Mouse (Mus musculus) embryo, embryonic 11.5 days (tissue): ENCODE results near the gene Lrrc25.

Experiments used
- DNase-seq: peaks from one replicate; pipeline ENCODE4 v3.0.0-alpha.2; 2012; ENCODE audit warnings: low read depth, low spot score

Gene Lrrc25

DNA sequence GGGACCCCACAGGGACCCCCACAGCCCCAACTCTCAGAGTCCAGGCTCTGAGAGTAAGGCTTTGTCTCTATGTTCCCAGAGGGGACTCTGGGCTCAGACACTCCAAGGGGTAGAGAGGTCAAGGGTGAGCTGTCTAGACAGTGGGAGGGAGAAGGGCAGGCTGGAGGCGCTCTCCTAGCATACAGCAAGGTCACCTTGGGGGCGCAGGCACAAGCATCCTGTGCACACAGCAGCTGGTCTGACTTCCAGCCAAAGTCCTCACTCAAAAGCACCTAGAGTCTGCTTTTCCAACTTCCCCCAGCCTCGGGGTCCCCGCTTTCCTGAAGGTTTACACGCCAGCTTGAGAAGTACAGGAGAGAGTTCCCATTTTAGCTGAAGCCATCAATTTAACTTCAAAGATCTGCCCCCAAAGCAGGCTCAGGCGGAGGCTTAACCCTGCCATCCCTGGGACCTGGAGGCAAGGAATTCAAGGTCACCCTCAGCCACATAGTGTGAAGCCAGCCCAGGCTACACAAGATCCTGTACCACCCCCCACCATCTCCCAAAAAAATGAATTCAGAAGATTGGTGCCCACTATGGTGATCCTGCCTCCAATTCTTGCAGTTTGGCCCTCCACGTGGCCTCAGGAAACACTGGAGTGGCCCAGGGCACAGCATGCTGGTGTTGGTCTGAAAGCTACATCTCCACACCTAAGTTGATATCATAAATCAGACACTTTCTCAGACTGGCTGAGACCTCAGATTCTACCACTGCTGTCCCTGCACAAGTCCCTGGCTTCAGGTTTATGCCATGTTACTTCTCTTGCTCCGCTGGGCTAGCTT lies 31.6 kb downstream of the Lrrc25 start:
- no peak for DNase-seq

DNA sequence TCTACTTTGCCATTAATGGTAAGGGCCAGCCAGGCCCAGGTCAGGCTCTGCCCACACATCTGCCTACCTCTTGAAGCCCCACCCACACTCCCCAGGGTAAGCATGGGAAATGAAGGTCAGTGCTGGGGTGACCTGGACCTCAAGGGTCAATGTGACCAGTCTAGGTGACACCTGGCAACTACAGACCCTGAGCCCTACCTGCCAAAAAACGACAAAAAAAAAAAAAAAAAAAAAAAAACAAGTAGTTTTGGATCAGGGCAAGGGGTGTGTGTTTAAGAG lies 32.1 kb downstream of the Lrrc25 start:
- no peak for DNase-seq

DNA sequence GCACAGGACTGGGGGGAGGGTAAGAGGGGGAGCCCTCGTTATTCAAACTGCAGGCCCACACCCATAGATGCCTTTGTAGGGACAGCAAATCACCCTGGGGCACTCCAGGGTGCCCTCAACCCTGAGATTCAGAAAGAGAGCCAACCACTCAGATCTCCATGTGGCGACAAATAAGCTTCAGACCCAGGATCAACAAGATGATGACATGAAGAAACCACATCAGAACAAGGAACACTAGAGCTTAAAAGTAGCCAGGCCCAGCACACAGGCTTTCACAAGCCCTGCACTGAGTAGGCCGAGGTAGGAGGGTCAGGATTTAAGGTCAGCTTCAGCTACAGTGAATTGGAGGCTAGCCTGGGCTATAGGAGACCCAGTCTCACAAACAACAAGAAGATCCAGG lies 33.0 kb downstream of the Lrrc25 start:
- no peak for DNase-seq

DNA sequence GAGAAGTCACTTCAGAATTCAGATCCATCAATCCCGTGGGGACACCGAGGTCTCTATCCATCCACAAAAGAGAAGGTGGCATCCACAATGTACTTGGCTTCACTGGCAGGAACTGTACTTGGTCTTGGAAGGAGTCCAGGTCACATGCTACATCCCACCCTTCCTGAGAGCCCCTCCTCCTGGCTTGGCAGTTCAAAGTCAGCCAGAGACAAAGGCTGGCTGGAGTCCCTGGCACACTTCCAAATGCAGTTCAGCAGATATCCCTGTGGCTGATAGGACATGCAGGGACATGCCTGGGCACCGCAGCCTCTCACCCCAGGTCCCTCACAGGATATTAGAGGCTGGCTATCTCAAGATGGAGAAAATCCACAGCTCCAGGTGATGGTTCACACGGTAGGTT lies 33.4 kb downstream of the Lrrc25 start:
- no peak for DNase-seq

DNA sequence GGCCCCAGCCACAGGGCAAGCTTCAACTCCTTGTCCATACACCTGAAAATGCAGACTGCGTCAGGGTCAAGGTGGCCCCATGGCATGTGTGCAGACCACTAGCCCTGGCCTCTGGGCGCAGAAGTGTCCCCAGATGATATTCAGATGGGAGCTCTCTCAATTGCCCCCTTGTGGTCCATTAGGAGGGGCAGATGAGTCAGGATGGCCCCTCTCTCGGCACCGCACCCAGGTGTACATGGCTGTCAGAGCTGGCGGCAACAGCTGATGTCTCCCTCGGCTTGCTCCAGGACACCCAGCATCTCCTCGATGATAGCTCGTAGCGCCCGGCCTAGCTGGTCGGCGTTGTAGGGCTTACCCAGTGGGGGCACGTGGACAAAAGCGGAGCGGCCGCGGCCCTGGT lies 34.4 kb downstream of the Lrrc25 start:
- no peak for DNase-seq

DNA sequence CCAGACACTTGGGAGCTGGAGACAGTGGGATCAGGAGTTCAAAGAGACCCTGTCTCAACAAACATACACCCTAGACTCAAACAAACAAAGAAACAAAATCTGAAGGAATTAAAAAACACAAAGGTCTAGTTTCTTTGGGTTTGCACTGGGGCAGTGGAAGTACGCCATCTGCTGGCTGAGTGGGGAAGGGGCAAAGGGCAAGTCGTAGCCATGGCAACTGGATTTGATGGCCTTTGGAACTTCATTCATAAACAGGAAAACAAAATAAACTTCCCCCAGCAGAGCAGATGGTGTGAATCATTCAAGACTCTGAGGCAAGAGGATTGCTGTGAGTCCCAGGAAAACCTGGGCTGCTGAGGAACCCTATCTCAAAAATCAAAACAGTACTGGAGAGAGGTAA lies 37.3 kb downstream of the Lrrc25 start:
- DNase-seq: no peak

DNA sequence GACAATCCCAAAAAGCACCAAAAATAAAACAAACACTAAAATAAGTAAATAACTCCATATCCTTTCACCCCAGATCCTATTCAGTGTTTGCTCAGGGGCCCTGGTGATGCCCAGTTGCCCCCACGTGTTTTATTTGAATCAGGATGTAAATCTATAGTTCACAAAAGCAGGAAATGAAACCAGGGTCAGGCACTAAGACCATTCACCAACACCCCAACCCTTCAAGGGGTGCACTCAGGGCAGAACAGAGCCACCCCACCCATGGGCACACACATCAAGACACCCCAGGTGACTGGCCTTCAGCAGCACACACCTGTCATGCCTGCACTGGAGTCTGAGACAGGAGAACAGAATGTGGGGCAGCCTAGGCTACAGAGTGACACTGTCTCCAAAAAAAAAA lies 38.2 kb downstream of the Lrrc25 start:
- no peak for DNase-seq

DNA sequence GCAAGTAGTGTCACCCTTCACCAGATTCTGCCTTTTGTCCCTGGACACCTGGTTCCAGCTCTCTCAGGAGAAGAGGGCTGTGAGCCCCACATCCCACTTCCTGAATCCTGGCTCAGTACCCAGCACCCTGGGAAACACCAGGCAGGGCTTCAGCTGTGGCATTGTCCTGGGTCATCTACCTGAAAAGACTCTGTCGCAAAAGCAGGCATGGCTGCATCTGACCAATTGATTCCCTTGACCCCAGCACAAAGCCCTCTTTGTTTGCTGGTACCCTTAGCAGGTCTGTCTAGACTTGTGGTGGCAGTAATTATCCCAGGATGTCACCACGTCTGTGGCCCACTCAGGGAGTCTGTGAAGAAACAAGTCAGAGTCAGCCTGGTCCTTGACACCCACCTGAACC lies 39.5 kb downstream of the Lrrc25 start:
- DNase-seq: no peak

DNA sequence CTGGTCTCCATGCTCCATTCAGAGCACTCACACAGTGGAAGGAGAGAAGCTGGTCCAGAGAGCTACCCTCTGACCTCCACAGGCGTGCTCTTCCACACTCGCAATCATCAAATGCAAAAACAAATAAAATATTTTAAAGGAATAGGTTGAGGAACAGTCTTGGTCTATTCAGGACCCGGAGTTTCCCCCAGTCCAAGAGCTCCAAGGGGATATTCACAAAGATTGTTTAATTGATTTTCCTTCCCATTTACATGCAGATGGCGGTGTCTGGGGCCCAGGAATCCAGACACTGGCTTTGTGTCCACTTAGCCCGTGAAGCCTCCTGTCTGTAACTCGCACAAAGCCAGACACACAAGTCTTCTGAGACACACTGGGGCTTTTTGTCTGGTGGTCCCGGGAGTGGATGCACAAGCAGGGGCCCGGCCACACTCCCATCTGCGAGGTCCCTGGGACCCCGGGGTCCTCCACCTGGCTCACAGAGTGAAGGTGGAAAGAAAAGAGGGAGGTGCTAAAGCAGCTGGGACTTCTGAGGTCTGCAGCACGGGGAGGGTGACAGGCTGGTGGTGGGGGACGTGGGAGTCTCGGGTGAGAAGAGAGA lies 40.3 kb downstream of the Lrrc25 start:
- no peak for DNase-seq

DNA sequence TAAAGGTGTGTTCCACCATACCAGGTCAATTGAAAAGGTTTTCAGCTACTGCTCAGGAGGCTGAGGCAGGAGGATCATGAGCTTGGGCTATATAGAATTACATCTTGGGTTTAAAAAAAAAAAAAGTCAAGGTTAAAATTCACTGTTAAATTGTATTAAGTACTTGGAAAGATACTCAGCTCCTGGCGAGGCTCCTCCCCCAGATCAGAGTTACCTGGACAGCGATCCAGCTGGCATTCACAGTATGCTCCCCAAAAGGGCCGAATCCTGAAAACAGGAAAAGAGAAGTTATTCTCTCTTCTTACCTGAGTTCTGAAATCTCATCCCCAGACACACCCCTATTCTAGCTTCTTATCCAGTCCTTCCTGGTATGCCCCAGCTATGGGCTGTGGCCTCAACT lies 41.3 kb downstream of the Lrrc25 start:
- no peak for DNase-seq

DNA sequence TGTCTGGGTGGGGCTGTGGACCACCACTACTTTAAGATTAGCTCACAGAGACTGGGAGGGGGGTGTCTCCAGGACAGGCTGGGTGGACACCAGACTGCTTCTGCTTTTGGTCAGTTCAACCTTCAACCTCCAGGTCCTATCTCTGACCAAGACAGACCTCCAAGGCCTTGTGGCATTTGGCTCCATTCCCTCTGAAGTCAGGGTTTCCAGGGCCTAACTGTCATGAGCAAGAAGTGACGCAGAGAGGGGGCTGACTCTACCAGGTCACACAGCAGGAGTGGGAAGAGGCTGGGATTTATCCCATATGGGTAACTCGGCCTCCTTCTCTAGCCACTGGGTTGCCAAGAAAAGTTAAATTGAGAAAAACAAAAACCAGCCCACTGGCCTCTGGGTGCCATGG lies 41.8 kb downstream of the Lrrc25 start:
- DNase-seq: no peak

DNA sequence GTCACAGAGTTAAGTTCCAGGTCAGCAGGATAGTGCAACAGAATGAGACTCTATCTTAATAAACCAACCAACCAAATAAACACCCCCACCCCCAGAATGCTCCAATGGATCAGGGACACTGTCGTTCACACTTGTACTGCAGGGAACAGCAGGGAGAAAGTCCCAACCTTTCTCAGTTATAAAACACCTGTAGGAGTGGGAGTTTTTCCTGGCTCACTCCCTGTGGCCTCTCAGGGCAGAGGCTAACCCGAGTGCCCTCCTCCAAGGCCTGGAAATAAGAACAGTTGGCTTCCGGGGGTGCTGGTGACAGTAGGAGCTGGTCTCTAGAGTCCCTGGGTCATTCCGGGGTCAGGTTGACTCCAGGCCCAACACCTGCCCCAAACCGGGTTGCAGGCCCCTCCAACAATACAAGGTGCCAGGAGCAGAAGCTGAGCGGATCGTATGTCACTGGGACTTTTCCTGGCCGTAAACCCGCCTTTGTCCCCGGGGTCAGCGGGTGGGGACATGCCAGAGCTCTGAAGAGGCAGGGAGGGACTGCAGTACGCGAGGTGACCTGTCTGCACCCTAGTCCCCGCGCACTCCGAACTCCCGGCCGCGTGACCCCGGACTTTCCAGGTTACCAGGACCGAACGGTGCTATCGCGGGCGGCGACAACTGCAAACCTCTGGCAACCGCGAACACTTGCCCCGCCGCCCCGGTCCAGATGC lies 43.1 kb downstream of the Lrrc25 start:
- DNase-seq: no peak

DNA sequence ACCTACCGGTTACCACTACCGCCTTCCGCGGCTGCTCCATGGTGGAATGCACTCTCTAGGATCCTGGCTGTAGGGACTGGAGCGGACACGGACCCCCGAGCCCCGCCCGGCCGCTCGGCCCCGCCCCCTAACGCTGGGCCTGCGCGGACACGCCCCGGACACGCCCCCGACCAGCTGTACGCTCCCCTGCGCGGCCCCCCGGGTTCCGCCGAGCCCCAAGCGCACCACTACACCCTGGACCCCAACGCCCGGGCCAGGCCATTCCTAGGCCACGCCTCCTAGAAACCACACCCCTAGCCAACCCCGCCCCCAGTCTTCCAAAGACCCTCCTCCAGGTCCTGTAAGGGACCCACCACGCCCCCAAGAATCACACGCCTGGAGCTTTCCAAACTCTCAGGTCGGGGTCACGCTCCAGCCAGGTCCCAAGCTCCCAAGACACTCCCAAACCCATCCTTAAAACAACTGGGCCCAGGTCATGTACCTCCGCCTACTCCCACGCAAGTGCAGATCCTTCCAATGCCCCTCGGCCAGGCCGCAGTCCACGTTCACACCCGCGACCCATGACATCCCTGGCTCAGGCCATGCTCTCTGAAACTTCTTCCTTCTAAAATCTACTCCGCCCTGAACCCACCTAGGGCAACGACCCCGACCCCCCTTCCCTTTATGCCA lies 43.8 kb downstream of the Lrrc25 start:
- peak; percentile 92 for DNase-seq

DNA sequence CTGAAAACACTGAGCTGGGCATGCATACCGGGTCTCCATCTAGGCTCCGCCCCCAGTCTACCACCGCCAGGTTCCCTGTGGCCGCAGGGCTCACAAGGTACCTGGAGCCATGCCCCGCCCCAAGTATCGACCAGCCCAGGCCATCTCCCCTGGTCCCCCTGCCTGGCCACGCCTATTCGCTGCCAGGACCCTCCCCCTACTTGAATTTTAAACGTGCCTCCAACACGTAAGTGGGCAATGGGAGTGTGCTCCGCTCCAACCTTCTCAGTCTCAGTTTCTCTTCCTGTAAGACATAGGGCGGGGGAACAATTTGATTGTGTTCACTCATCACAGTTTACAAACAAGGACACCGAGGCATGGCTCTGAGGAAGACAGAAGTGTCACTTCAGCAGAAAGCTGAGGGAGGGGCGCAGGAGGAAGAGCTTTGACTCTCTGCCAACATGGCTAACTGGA lies 44.3 kb downstream of the Lrrc25 start, which contains the start of gene Pgpep1:
TSS of gene Pgpep1 (minus strand) at position 116 of the 453 bp plus-strand sequence.
- no peak for DNase-seq

DNA sequence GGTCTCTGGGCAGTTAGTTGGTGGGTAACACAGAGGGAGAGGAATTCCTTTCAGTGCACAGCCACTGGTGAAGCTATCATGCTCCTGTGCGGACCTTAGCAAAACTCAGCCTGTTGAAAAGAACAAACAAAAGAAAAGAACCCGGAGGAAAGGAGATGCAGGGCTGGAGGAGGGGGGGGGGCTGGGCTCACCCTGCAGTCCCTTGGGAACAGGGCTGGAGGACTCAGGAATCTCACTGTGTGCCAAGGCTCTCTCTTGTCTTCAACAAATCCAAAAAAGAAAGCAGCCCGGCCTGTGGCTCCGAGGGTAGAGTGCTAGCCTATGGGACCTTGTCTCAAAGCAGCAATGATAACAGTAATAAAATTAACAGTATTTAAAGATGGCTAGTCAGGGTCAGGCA lies 47.7 kb downstream of the Lrrc25 start:
- DNase-seq: no peak

DNA sequence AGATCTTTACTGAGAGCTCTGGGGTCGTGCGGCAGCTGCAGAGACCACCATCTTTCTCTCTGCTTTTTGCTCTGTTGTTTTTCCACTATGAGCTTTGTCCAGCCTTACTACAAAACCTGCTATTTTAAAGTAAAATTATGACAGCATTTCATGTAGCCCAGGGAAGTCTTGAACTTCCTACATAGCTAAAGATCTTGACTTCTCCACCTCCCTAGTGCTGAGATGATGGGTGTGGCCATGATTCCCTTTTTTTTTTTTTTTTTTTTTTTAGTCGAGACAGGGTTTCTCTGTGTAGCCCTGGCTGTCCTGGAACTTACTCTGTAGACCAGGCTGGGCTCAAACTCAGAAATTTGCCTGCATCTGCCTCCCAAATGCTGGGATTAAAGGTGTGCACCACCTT lies 48.7 kb downstream of the Lrrc25 start:
- no peak for DNase-seq

DNA sequence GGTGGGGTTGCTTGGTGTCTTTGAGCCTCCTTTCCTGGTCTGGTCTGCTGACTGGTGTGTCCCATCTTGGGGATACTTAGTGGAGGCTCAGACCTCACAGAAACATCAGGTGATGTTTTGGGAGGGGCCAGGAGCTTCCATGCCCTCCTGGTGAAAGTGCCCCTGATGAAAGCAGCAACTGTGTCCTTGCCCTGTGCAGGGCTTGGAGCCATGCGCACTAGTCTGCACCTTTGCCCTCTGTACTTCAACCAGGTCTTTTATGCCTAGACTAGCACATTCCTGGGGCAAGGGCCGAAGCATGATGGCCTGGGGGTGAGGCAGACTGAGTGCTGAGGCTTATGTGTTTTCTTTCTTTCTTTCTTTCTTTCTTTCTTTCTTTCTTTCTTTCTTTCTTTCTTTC lies 49.6 kb downstream of the Lrrc25 start:
- DNase-seq: no peak

DNA sequence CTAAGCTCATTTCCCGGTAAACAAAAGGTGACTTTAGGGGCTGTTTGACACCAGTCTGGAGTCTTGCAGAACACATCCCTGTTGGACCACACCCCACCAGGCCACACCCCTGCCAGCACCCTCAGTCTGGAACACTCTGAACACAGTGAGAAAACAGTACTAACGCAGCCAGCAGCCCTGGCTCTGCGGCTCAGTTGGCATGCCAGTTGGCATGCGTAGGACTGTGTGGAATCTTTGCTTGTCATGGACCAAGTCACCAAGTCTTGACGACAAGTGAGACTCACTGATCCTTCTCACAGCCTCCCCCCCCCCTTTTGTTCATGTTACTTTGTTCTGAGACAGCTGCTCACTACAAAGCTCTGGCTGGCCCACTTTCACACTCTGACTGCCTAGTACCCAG lies 51.1 kb downstream of the Lrrc25 start:
- no peak for DNase-seq
